Mouse (Mus musculus) lung, embryonic 15.5 days (tissue): Measurements from ENCODE around the gene Dab2ip. TPM values are rescaled to one million over a fixed set of nuclear protein-coding genes. Genes with fewer than 3 reads are reported as not detected.

Experiments
- ATAC-seq: fragments of 200-750 bp; cut with Nextera tagmentation; 2 replicates; pipeline ENCODE4 v1.8.0; 2017; ENCODE audit warnings: moderate number of reproducible peaks, borderline replicate concordance; ENCODE audit not compliant: low FRiP score, low TSS enrichment; ENCODE audit errors: extremely low read depth
- H3K27ac ChIP-seq: fragments of 300-500 bp; sonication (generic); 2 replicates; pipeline ENCODE4 v1.5.1; 2015; ENCODE audit warnings: moderate library complexity, mild to moderate bottlenecking, inconsistent platforms
- H3K27me3 ChIP-seq: fragments of 300-500 bp; sonication (generic); 2 replicates; pipeline ENCODE4 v1.6.1; 2015; ENCODE audit warnings: inconsistent platforms
- H3K36me3 ChIP-seq: fragments of 300-500 bp; sonication (generic); 2 replicates; pipeline ENCODE4 v1.6.1; 2015; ENCODE audit warnings: inconsistent platforms
- H3K4me1 ChIP-seq: fragments of 300-500 bp; sonication (generic); 2 replicates; pipeline ENCODE4 v1.6.1; 2015; ENCODE audit warnings: inconsistent platforms
- H3K4me2 ChIP-seq: fragments of 300-500 bp; sonication (generic); 2 replicates; pipeline ENCODE4 v1.6.1; 2015; ENCODE audit warnings: inconsistent platforms, mild to moderate bottlenecking, moderate library complexity
- H3K4me3 ChIP-seq: fragments of 300-500 bp; sonication (generic); 2 replicates; pipeline ENCODE4 v1.5.1; 2015; ENCODE audit warnings: mild to moderate bottlenecking, inconsistent platforms
- H3K9ac ChIP-seq: fragments of 300-500 bp; sonication (generic); 2 replicates; pipeline ENCODE4 v1.6.1; 2015; ENCODE audit warnings: inconsistent platforms
- H3K9me3 ChIP-seq: fragments of 300-500 bp; sonication (generic); 2 replicates; pipeline ENCODE4 v1.6.1; 2016; ENCODE audit warnings: inconsistent platforms
- WGBS: fragments of 180-500 bp; shearing (Covaris S2); methylation state at CpG from one replicate; pipeline ENCODE4 v1.1.7; 2015; 5-methylcytosine and 5-hydroxymethylcytosine counted together
- polyA plus RNA-seq: library from polyadenylated mRNA; unstranded; fragments of >200 nt; fragmentation: Nextera tagmentation; extraction: Ambion mirVana; gene quantifications from 2 replicates; pipeline ENCODE4 v1.2.1, GENCODE M21; 2015

The Dab2ip gene
- polyA plus RNA-seq, 1 experiment from 2014 or later: 54.2 TPM

DNA sequence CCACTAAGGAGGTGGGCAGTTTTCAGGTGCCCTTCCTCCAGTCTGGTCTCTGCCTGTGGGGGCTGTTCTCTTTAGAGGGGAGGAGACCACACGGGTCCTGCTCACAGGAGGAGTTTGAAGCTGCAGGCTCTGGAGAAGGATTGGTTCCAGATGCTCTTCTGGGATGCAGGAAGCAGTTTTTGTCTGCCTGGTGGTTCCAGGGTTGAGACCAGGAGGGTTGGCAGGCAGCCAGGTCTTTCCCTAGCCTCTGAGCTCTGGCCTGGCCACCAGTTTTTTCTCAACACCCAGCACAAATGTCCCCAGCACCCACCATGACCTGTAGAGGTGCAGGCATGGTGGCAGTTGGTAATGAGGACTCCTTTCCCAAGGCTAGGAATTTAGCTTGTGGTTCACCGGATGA is 61.5 kb downstream of the Dab2ip start:
- ATAC-seq: no peak
- Histone ChIP-seq H3K9ac (no peak overlapping the region), H3K9me3 (no peaks in the 10 kb centered on the region), H3K4me2 (peak overlapping the region; percentile 50; the same call in 1 of the 2 replicates), H3K4me1 (peaks cover 87% of the 10 kb centered on the region), H3K36me3 (no peaks in the 10 kb centered on the region), H3K27ac (peak overlapping the region; percentile 46), H3K27me3 (no peaks in the 10 kb centered on the region), H3K4me3 (no peak overlapping the region)
- 27% methylated on average over 2 of the region's 2 CpGs for WGBS

DNA sequence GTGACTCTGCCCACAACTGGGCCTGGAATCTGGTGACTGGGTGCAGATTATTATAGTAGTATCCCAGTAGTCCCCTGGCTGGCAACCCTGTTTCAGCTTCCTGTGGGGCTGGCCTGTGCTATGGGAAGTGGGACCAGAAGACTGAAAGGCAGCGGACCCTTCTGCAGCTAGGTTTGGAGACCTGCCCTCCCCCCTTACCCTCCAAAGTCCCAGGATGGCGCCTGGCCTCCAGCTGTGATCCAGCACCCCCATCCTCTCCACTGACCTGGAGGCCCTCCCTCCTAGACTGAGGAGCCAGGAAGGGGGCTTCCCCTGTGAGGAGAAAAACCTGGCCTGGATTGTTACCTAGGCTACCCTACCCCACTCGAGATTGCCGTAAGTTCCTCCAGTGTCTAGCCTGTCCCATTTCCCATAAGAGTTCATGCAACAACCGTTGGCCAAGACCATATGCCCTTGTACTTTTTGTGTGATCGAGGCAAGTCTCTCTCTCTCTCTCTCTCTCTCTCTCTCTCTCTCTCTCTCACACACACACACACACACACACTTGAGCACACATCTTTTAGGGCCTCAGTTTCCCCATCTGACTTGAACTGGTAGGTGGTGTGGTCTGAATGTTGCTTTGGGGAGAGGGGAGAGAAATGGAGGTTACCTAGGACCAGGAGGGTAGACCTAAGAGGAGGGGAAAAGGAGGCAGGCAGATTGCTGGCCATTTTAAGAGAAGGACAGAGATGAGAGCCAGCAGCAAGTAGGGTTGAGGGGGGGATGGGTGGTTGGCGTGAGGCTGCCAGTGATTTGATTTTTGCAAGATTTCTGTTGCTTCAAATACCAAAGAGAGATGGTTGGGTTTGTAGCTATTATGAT is 62.5 kb downstream of the Dab2ip start:
- Histone ChIP-seq H3K27me3 (no peaks in the 10 kb centered on the region), H3K4me1 (peaks cover 85% of the 10 kb centered on the region), H3K36me3 (no peaks in the 10 kb centered on the region), H3K4me3 (peak overlapping the region; percentile 23), H3K9ac (peak overlapping the region; percentile 26; the same call in 1 of the 2 replicates), H3K4me2 (peak overlapping the region; percentile 50), H3K27ac (peak overlapping the region; percentile 46; the same call in 1 of the 2 replicates), H3K9me3 (no peaks in the 10 kb centered on the region)
- WGBS: 12% methylated on average over 7 of the region's 7 CpGs
- peak; percentile 71 for ATAC-seq

DNA sequence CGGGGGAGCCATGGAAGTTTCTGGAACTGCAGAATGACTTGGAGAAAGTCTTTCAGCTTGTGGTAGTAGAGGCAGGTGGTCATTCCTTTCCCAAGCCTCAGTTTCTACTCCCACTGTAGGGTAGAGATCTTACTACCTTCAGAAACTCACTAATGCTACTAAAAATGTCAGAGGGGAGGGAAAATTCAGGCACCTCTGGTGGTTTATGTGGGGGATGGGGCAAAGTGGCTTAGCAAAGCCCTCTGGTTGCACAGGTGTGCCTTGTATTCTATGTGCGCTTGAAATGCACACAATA is 63.1 kb downstream of the Dab2ip start:
- H3K9ac ChIP-seq: no peak overlapping the region
- H3K36me3 ChIP-seq: no peaks in the 10 kb centered on the region
- H3K4me1 ChIP-seq: peaks cover 85% of the 10 kb centered on the region
- 60% methylated on average over 2 of the region's 2 CpGs for WGBS
- H3K27ac ChIP-seq: no peak overlapping the region
- H3K27me3 ChIP-seq: no peaks in the 10 kb centered on the region
- ATAC-seq: no peak
- no peak overlapping the region for H3K4me3 ChIP-seq
- H3K9me3 ChIP-seq: no peaks in the 10 kb centered on the region
- H3K4me2 ChIP-seq: peak overlapping the region; percentile 81; the same call in 1 of the 2 replicates

DNA sequence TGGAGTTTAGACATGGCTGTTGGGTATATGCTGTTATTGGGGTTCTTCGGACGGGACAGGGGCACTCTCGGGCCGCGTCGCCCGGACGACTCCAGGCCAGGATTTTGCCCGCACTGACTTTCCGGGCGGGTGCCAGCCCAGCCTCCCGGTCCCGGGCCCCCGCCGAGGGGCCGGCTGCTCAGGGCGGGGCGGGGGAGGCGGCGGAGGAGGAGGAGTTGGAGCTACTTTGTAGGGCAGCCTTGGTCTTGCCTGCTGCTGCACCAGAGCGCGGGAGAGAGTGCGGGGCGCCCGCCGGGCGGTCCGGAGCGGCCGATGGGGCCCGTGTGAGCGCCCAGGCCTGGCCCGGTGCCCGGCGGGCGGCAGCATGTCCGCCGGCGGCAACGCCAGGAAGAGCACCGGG is 63.7 kb downstream of the Dab2ip start:
- peaks cover 88% of the 10 kb centered on the region for H3K4me1 ChIP-seq
- no peaks in the 10 kb centered on the region for H3K9me3 ChIP-seq
- peak overlapping the region; percentile 81 for H3K4me2 ChIP-seq
- ATAC-seq: peak; percentile 87
- under 1% methylated on average over 41 of the region's 41 CpGs for WGBS
- H3K9ac ChIP-seq: peak overlapping the region; percentile 83
- H3K4me3 ChIP-seq: peak overlapping the region; percentile 73
- H3K27me3 ChIP-seq: no peaks in the 10 kb centered on the region
- H3K27ac ChIP-seq: peak overlapping the region; percentile 86
- H3K36me3 ChIP-seq: no peaks in the 10 kb centered on the region

DNA sequence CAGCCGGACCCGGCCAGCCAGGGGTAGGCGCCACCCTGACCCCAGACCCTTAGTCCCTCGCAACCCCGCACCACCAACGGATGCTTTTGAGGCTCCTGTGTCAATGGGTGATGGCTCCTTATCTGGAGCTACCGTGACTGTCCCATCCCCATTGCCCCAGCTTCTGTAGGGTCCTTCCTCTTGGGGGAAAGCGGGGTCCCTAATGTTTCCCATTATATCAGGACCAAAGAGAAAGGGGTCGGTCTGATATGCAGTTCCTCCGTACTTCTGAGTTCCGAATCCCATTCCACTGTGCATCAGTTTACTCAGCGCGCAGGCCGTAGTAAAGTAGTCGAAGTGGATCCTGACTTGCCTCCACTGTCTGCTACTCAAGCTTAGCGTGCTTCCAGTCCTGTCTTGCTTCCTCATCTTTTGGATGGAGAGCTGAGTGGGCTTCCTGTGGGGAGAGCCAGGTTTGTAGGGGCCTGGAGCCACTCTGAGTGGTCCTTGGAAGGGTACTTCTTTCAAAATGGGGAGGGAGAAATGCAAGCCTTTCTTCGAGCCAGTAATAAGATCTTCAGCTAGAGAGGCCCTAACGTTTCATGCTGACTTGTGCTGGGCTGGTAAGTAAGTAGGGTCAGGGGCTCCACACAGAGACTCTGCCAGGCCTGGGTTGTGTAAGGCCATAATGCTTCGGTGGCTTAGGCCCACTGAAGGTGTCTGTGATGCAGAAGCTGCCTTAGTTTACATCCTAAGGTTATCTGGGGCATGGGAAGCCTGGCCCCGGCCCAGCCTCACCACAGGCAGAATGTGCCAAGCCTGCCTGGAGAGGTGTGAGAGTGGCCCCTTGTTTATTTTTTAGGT is 64.4 kb downstream of the Dab2ip start:
- Histone ChIP-seq H3K9me3 (no peaks in the 10 kb centered on the region), H3K4me3 (peak overlapping the region; percentile 73), H3K27me3 (no peaks in the 10 kb centered on the region), H3K36me3 (no peaks in the 10 kb centered on the region), H3K4me1 (peaks cover 89% of the 10 kb centered on the region), H3K27ac (peak overlapping the region; percentile 86), H3K4me2 (peak overlapping the region; percentile 81), H3K9ac (peak overlapping the region; percentile 83)
- WGBS: 1% methylated on average over 20 of the region's 20 CpGs
- ATAC-seq: no peak; the same call in 1 of the 2 replicates

DNA sequence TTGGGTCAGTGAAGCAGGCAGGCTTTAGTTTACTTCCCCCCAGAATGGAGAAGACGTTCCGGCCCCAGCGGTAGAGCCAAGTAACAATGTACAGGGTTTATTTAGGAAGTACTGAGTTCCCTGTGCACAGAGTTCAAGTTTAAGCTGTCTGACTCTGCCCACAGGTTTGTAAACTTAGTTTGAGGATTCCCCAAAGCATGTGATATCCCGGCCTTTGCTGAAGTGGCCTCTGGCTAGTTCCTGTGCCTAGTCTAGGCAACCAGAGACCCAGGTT is 65.0 kb downstream of the Dab2ip start:
- no peak for ATAC-seq
- H3K4me3 ChIP-seq: peak overlapping the region; percentile 73
- no peaks in the 10 kb centered on the region for H3K36me3 ChIP-seq
- H3K27ac ChIP-seq: peak overlapping the region; percentile 86
- peak overlapping the region; percentile 83 for H3K9ac ChIP-seq
- 12% methylated on average over 4 of the region's 4 CpGs for WGBS
- peaks cover 91% of the 10 kb centered on the region for H3K4me1 ChIP-seq
- no peaks in the 10 kb centered on the region for H3K27me3 ChIP-seq
- H3K9me3 ChIP-seq: no peaks in the 10 kb centered on the region
- H3K4me2 ChIP-seq: peak overlapping the region; percentile 81

DNA sequence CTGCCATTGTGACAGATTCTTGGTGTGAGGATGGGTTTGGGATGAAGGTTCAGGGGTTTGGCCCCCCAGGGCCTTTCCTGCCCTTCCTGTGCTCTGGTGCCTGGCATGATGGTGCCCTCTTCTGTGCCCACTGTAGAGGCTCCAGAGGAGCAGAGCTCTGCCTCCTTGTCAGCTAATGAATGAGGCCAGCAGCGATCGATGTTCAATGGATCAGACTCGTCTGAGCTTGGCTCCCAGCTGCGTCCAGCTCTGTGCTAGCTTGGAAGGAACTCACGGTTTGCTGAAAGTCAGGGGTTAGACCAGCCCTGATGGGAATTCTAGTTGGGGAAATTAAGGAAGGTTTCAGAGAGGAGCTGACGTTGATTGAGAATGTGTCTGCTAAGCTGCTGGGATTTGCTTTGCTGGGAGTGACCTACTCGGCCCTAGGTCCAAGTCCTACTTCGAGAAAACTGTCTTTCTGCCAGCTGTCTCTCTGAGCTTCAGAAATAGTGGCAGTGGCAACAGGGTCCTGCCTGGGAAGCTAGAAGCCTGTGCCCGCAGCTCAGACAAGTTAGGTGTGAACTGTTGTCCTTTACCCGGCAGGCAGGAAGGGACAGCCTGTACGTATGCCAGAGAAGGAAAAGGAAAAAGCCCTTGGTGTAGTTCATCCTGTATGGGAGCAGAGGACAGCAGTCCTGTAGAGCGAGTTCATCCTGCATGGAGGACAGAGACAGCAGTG is 65.5 kb downstream of the Dab2ip start:
- peak overlapping the region; percentile 86 for H3K27ac ChIP-seq
- peak overlapping the region; percentile 73 for H3K4me3 ChIP-seq
- H3K9me3 ChIP-seq: no peaks in the 10 kb centered on the region
- H3K4me1 ChIP-seq: peaks cover 93% of the 10 kb centered on the region
- no peak for ATAC-seq
- peak overlapping the region; percentile 81 for H3K4me2 ChIP-seq
- H3K36me3 ChIP-seq: no peaks in the 10 kb centered on the region
- H3K27me3 ChIP-seq: no peaks in the 10 kb centered on the region
- H3K9ac ChIP-seq: peak overlapping the region; percentile 83
- 27% methylated on average over 12 of the region's 12 CpGs for WGBS

DNA sequence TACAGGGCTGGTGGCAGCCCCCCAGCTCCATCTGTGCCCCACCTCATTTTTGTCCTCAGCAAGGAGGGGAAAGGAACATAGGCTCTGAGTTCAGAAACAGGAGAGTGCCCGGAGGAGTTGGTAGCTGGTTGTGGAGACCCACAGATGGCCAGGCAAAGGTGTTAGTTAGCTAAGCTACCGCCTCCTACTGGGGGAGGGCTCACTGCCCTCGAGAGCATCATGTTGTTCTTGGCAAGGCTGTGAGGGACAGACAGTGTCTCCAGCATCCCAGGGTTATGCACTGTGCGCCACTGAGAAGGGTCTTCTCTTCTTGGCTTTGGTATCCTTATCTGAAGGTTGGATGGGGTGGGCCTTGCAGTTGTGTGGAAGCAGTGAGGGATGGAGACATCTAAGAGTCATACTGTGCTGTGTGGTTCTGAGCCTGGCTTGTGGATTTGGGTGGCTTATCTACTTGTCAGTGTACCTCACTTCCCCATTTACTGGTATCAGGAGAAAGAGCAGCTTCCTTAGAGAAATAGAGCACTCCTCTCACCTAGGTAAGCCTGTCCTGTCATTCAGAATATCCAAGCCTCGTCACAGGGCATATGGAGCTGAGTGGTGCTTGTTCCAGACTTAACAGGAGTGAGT is 66.4 kb downstream of the Dab2ip start:
- H3K9me3 ChIP-seq: no peaks in the 10 kb centered on the region
- 56% methylated on average over 5 of the region's 5 CpGs for WGBS
- peaks cover 86% of the 10 kb centered on the region for H3K4me1 ChIP-seq
- ATAC-seq: no peak
- H3K27ac ChIP-seq: no peak overlapping the region
- no peak overlapping the region for H3K9ac ChIP-seq
- H3K4me2 ChIP-seq: peak overlapping the region; percentile 81
- H3K36me3 ChIP-seq: no peaks in the 10 kb centered on the region
- no peaks in the 10 kb centered on the region for H3K27me3 ChIP-seq
- H3K4me3 ChIP-seq: no peak overlapping the region

DNA sequence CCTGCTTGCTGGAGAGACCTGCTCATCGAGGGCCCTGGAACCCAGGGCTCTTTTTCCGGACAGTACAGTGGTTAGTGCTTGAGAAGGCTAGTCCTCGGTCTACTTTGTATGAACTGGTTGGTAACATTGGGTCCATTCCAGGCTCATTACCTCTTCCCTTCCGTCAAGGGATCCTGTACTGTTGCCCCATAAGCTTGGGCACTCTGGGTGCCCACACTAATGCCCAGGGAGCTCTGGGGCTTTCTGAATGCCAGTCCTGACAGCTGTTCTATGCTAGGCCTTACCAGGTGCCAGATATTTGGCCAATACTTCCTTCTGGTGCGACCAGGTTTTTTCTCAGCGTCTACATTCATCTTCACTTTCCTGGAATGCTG is 66.9 kb downstream of the Dab2ip start:
- WGBS: 83% methylated on average over 6 of the region's 6 CpGs
- Histone ChIP-seq H3K4me3 (no peak overlapping the region), H3K4me2 (no peak overlapping the region), H3K9me3 (no peaks in the 10 kb centered on the region), H3K27ac (no peak overlapping the region), H3K27me3 (no peaks in the 10 kb centered on the region), H3K4me1 (peaks cover 81% of the 10 kb centered on the region), H3K9ac (no peak overlapping the region), H3K36me3 (no peaks in the 10 kb centered on the region)
- no peak for ATAC-seq

DNA sequence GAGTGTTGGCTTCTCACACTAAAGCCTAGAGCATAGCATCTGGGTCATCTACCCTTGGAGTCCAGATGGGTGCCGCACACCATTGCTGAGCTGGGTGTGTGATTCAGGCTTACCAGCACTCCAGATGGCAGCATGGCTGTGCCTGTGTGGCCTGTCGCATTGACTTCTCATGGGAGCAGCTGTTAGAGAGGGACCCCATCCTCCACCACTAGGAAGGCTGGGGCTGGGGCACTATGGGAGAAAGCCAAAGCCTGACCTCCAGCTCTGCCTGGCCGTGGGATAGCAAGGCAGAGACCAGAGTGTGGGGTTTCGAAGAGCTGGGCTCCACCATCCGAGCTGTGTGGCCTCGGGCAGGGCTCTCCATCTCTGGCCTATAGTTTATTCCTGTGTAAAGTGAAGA is 67.5 kb downstream of the Dab2ip start:
- no peak overlapping the region for H3K4me3 ChIP-seq
- no peak overlapping the region for H3K4me2 ChIP-seq
- H3K9ac ChIP-seq: no peak overlapping the region
- H3K36me3 ChIP-seq: no peaks in the 10 kb centered on the region
- peaks cover 76% of the 10 kb centered on the region for H3K4me1 ChIP-seq
- no peak overlapping the region for H3K27ac ChIP-seq
- H3K9me3 ChIP-seq: no peaks in the 10 kb centered on the region
- no peaks in the 10 kb centered on the region for H3K27me3 ChIP-seq
- WGBS: 76% methylated on average over 6 of the region's 6 CpGs
- no peak for ATAC-seq

DNA sequence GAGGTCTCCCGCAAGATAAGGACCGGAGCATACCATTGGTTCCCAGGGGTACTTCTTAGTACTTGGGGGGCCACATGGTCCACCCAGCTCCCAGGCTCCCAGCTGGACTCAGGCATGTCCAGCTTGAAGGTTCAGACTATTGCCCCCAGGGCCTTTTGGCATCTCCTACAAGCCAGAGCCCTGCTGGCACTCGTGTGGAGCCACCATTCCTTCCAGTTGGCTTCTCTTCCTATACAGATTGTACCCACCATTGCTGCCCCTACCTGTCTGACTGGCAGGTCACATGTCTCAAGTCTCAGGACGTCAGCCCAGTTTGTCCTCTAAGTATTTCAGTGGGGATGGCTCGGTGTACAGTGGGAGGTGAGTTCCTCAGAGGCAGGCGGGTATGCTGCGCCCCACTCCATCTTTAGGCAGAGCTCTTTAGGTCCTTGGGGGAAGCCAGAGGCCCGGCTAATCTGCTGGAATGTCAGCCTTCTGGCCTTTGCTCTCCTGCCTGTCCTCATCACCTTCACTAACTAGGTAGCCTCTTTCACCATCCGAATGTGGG is 68.2 kb downstream of the Dab2ip start:
- H3K36me3 ChIP-seq: no peaks in the 10 kb centered on the region
- H3K4me3 ChIP-seq: no peak overlapping the region
- no peak for ATAC-seq
- no peak overlapping the region for H3K9ac ChIP-seq
- H3K27me3 ChIP-seq: no peaks in the 10 kb centered on the region
- no peaks in the 10 kb centered on the region for H3K9me3 ChIP-seq
- 65% methylated on average over 9 of the region's 9 CpGs for WGBS
- H3K4me2 ChIP-seq: no peak overlapping the region
- peaks cover 69% of the 10 kb centered on the region for H3K4me1 ChIP-seq
- no peak overlapping the region for H3K27ac ChIP-seq
